Mouse (Mus musculus) kidney, adult 11 months (tissue): ENCODE results near the gene Tigd4.

Source experiments
- DNase-seq: peaks from one replicate; pipeline ENCODE4 v3.0.0; 2022

Tigd4 gene

GRCm38 (mm10) chr3:84615050-84615855 lies 21.9 kb downstream of the Tigd4 start:
- peak; percentile 37 for DNase-seq

- DNase-seq, result no peak
Measured at GRCm38 (mm10) chr3:84615856-84616225, 22.5 kb downstream of the Tigd4 start.

GRCm38 (mm10) chr3:84618627-84619026 lies 25.3 kb downstream of the Tigd4 start:
- no peak for DNase-seq

GRCm38 (mm10) chr3:84619056-84619455 lies 25.7 kb downstream of the Tigd4 start:
- no peak for DNase-seq

- no peak for DNase-seq
Measured at GRCm38 (mm10) chr3:84619725-84620124, 26.4 kb downstream of the Tigd4 start.

GRCm38 (mm10) chr3:84622026-84622425 lies 28.7 kb downstream of the Tigd4 start:
- DNase-seq, result no peak

GRCm38 (mm10) chr3:84631586-84631985 lies 38.2 kb downstream of the Tigd4 start:
- DNase-seq, result no peak

- DNase-seq, result no peak
Measured at GRCm38 (mm10) chr3:84637095-84637494, 43.7 kb downstream of the Tigd4 start.

GRCm38 (mm10) chr3:84637890-84638578 lies 44.7 kb downstream of the Tigd4 start:
- no peak for DNase-seq

GRCm38 (mm10) chr3:84638858-84639257 lies 45.5 kb downstream of the Tigd4 start:
- DNase-seq, result no peak

- DNase-seq, result no peak
Measured at GRCm38 (mm10) chr3:84639767-84640500, 46.6 kb downstream of the Tigd4 start.

GRCm38 (mm10) chr3:84640536-84640935 lies 47.2 kb downstream of the Tigd4 start:
- DNase-seq, result no peak

GRCm38 (mm10) chr3:84641391-84641790 lies 48.0 kb downstream of the Tigd4 start:
- DNase-seq, result no peak

GRCm38 (mm10) chr3:84642942-84643341 lies 49.6 kb downstream of the Tigd4 start:
- DNase-seq, result no peak

- no peak for DNase-seq
Measured at GRCm38 (mm10) chr3:84645156-84646006, 52.0 kb downstream of the Tigd4 start.

GRCm38 (mm10) chr3:84646007-84646290 lies 52.6 kb downstream of the Tigd4 start:
- no peak for DNase-seq

- DNase-seq, result peak; percentile 18
Measured at GRCm38 (mm10) chr3:84646331-84646845, 53.0 kb downstream of the Tigd4 start.
